Mouse (Mus musculus) stomach, postnatal 0 days (tissue): ENCODE data around the gene Ifi202b. TPM values are rescaled to one million over a fixed set of nuclear protein-coding genes. Genes with fewer than 3 reads are reported as not detected.
"Not testable (repeated sequence)": the region's sequence is repeated elsewhere in the genome, so short reads cannot be mapped to it uniquely, and the experiment has no call there.

Experiments
- ATAC-seq: fragments of 200-750 bp; cut with Nextera tagmentation; 2 replicates; pipeline ENCODE4 v1.8.0; 2017; ENCODE audit not compliant: low FRiP score, low TSS enrichment
- DNase-seq: peaks from one replicate; pipeline ENCODE4 v3.0.0-alpha.2; 2016; ENCODE audit warnings: low spot score
- H3K27ac ChIP-seq: fragments of 300-500 bp; sonication (generic); replicated peaks from 2 replicates; pipeline ENCODE4 v1.5.1; 2014; ENCODE audit warnings: mild to moderate bottlenecking, control low read depth
- H3K27me3 ChIP-seq: fragments of 300-500 bp; sonication (generic); 2 replicates; pipeline ENCODE4 v1.6.1; 2014; ENCODE audit warnings: low read length; ENCODE audit not compliant: control insufficient read depth, insufficient read depth
- H3K36me3 ChIP-seq: fragments of 300-500 bp; sonication (generic); 2 replicates; pipeline ENCODE4 v1.6.1; 2014; ENCODE audit warnings: low read length, mixed read lengths; ENCODE audit not compliant: control insufficient read depth, insufficient read depth
- H3K4me1 ChIP-seq: fragments of 300-500 bp; sonication (generic); replicated peaks from 2 replicates; pipeline ENCODE4 v1.6.1; 2014; ENCODE audit warnings: antibody characterized with exemption; ENCODE audit not compliant: control insufficient read depth, insufficient read depth
- H3K4me2 ChIP-seq: fragments of 300-500 bp; sonication (generic); replicated peaks from 2 replicates; pipeline ENCODE4 v1.6.1; 2014; ENCODE audit warnings: low read depth, mild to moderate bottlenecking, control low read depth, moderate library complexity
- H3K4me3 ChIP-seq: fragments of 300-500 bp; sonication (generic); 2 replicates; pipeline ENCODE4 v1.5.1; 2014; ENCODE audit warnings: low read depth, low read length, control low read depth
- H3K9ac ChIP-seq: fragments of 300-500 bp; sonication (generic); 2 replicates; pipeline ENCODE4 v1.6.1; 2014; ENCODE audit warnings: mild to moderate bottlenecking, low read length, control low read depth, mixed read lengths
- H3K9me3 ChIP-seq: fragments of 300-500 bp; sonication (generic); 2 replicates; pipeline ENCODE4 v1.6.1; 2016; ENCODE audit warnings: low read length; ENCODE audit not compliant: control insufficient read depth
- EP300 ChIP-seq: optimal IDR thresholded peaks from 2 replicates; pipeline ENCODE3; 2016; ENCODE audit warnings: antibody characterized with exemption
- WGBS: fragments of 180-500 bp; shearing (Covaris S2); extraction: QIAGEN DNeasy Blood & Tissue Kit; methylation state at CpG from one replicate; pipeline ENCODE4 v1.1.7; 2014; 5-methylcytosine and 5-hydroxymethylcytosine counted together
- polyA plus RNA-seq: library from polyadenylated mRNA; unstranded; fragments of >200 nt; fragmentation: Nextera tagmentation; extraction: Ambion mirVana; gene quantifications from 2 replicates; pipeline ENCODE4 v1.2.1, GENCODE M21; 2015

Gene Ifi202b
- polyA plus RNA-seq, 1 experiment from 2014 or later: 0.19 TPM

- H3K9me3 ChIP-seq: no peaks in the 10 kb centered on the region
- H3K4me3 ChIP-seq: no peak overlapping the region
- H3K27me3 ChIP-seq: no peaks in the 10 kb centered on the region
- H3K9ac ChIP-seq: no peak overlapping the region
- ATAC-seq (no peak), DNase-seq (no peak)
- WGBS: 79% methylated on average over 1 of the region's 1 CpGs
- no peaks in the 10 kb centered on the region for H3K4me1 ChIP-seq
- no peaks in the 10 kb centered on the region for H3K36me3 ChIP-seq
- no peak overlapping the region for H3K4me2 ChIP-seq
- no peak for TF ChIP-seq EP300
- H3K27ac ChIP-seq: no peak overlapping the region
Observed at GRCm38 (mm10) chr1:173953563-173953962, 29.0 kb downstream of the Ifi202b start.

DNA sequence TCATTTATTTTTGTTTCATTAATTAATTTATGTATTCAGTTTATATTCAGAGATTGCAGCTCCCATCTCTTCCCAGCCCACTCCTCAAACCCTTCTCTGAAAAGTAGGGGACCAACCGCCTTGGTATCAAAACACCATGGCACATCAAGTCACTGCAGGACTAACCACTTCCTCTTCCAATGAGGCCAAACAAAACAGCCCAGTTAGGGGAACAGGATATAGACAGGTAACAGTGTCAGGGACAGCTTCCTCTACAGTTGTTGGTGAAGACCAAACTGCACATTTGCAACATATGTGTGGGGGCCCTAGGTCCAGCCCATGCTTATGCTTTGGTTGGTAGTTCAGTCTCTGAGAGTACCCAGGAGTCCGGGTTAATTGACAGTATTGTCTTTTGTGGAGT is 33.5 kb downstream of the Ifi202b start:
- H3K4me2 ChIP-seq, H3K27me3 ChIP-seq, H3K27ac ChIP-seq, H3K4me1 ChIP-seq, H3K9me3 ChIP-seq, H3K4me3 ChIP-seq, H3K9ac ChIP-seq, DNase-seq, ATAC-seq, H3K36me3 ChIP-seq: not testable (repeated sequence)
- WGBS: 84% methylated on average over 2 of the region's 2 CpGs

GRCm38 (mm10) chr1:173942780-173943066 is 39.8 kb downstream of the Ifi202b start:
- not testable (repeated sequence) for H3K9ac ChIP-seq, H3K36me3 ChIP-seq, H3K4me3 ChIP-seq, H3K4me1 ChIP-seq, H3K27ac ChIP-seq, H3K9me3 ChIP-seq, DNase-seq, ATAC-seq, H3K4me2 ChIP-seq, H3K27me3 ChIP-seq

DNA sequence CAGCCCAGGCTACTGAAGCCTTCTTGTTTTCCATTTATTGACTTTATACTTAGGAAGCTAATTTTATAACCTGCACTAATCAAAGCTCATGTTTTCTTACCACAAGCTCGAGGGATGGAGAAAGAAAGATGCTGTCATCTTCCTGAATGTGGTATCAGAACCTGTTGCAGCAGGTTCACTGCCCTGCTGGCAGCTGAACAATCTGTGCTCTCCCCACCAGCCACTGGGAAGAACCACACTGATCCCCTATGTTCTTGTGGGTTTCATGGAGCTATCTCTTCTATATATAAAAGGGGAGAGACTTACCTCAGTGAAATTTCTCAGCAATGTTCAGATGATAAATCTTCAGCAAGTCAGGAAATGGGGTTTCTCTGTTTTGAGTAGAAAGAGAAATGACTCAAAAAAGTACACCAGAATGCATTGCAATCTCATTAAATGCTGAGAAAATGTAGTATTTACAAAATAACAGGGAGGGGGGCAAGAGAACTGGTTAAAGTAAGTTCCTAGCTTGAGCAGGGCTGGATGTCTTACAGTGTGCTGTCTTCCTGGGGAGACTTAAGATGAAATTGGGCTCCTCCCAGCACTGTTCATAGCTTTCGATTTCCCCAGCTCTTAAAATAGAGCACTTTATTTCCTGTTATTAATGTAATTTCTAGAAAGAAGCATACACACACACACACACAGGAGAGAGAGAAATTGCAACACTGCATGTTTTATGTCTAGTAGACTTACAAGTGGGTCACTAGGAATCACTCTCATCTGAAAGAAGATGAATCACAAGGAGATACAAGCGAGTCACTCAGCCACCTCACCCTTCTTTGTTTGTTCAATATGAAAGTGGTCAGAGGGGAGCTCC is 40.4 kb downstream of the Ifi202b start, which contains the start of the genes Mndal and Ifi203:
TSS of gene Mndal (minus strand) at position 568 of the 856 bp plus-strand sequence.
TSS of gene Ifi203 (minus strand) at position 749 of the 856 bp plus-strand sequence.
- H3K4me2 ChIP-seq, H3K9ac ChIP-seq, ATAC-seq, H3K36me3 ChIP-seq, H3K4me3 ChIP-seq, H3K4me1 ChIP-seq, H3K27me3 ChIP-seq, H3K27ac ChIP-seq, DNase-seq, H3K9me3 ChIP-seq: not testable (repeated sequence)
- WGBS: 37% methylated on average over 3 of the region's 3 CpGs

- H3K27me3 ChIP-seq, DNase-seq, H3K4me3 ChIP-seq, H3K27ac ChIP-seq, H3K9ac ChIP-seq, H3K9me3 ChIP-seq, H3K36me3 ChIP-seq, H3K4me1 ChIP-seq, H3K4me2 ChIP-seq, ATAC-seq: not testable (repeated sequence)
- WGBS: 75% methylated on average over 2 of the region's 2 CpGs
Observed at GRCm38 (mm10) chr1:173941522-173941921, 41.0 kb downstream of the Ifi202b start.

DNA sequence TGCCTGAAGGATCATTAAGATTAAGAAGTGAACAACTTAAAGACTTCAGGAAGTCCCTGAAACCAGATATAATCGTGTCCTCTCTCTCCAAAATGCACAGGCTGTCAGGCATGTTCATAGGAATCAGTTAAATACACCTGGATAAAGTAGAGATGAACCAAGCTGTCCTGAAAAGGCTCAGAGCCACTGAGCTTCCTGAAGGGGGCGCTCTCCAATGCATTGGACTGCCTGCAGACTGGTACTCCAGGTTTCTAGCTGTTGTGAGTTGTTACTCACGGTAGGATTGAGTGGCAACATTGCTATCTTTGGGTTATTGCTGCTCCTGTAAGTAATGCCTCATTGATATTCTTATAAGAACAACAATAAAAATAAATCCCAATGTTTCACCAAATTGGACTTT is 63.3 kb downstream of the Ifi202b start:
- WGBS: 80% methylated on average over 2 of the region's 3 CpGs
- not testable (repeated sequence) for H3K9me3 ChIP-seq, H3K4me1 ChIP-seq, DNase-seq, H3K27ac ChIP-seq, ATAC-seq, H3K4me2 ChIP-seq, H3K36me3 ChIP-seq, H3K27me3 ChIP-seq, H3K4me3 ChIP-seq, H3K9ac ChIP-seq
